Comparison of ENCODE assay signal across 9 mouse cellular contexts in genomic region chr7:44462218-44463055, GRCm38 (mm10). TPM values are rescaled to one million over a fixed set of nuclear protein-coding genes. Genes with fewer than 3 reads are reported as not detected.
DNase-seq lines count a peak whose midpoint lies in the region; ATAC-seq and TF ChIP-seq lines count a peak whose summit lies in the region.
"Had no signal": no experiment of that assay in that cellular context is flagged by ENCODE, and none has a peak within 500 bp of the region (broad histone marks: within the 10 kb centered on the region; RNA-seq: fewer than 3 reads in every experiment).

No protein-coding gene starts in this region.

- TF ChIP-seq EP300 in lung, postnatal 0 days (IDR thresholded peaks at IDR 0.05) = no peak
- TF ChIP-seq EP300 in liver, postnatal 0 days (IDR thresholded peaks at IDR 0.05; ENCODE audit: low read depth) = no peak

- 20% methylated on average over 55 of the region's 77 CpGs for WGBS in lung, postnatal 0 days
- 8% methylated on average over 72 of the region's 77 CpGs for WGBS in intestine, postnatal 0 days
- WGBS in liver, postnatal 0 days (ENCODE audit: insufficient replicate concordance) = 6% methylated on average over 60 of the region's 77 CpGs

- peaks cover 34% of the 10 kb centered on the region for H3K27me3 ChIP-seq in lung, postnatal 0 days (replicated peaks; ENCODE audit: insufficient read depth, low read length)
- peaks cover 49% of the 10 kb centered on the region for H3K27me3 ChIP-seq in intestine, postnatal 0 days (replicated peaks; ENCODE audit: control insufficient read depth, insufficient read depth, low read length)
- peaks cover 49% of the 10 kb centered on the region for H3K27me3 ChIP-seq in liver, postnatal 0 days (ENCODE audit: insufficient read depth, low read length)

- no peaks in the 10 kb centered on the region for H3K4me1 ChIP-seq in lung, postnatal 0 days (ENCODE audit: insufficient read depth, low read depth, low read length)
- H3K4me1 ChIP-seq in intestine, postnatal 0 days (replicated peaks; ENCODE audit: control insufficient read depth, insufficient read depth, low read length) = no peaks in the 10 kb centered on the region
- peaks cover 18% of the 10 kb centered on the region for H3K4me1 ChIP-seq in liver, postnatal 0 days (ENCODE audit: insufficient read depth)

- no peaks in the 10 kb centered on the region for H3K36me3 ChIP-seq in lung, postnatal 0 days (ENCODE audit: insufficient read depth, low read length)
- no peaks in the 10 kb centered on the region for H3K36me3 ChIP-seq in intestine, postnatal 0 days (ENCODE audit: control insufficient read depth, insufficient read depth)
- H3K36me3 ChIP-seq in liver, postnatal 0 days (replicated peaks; ENCODE audit: insufficient read depth, low read length) = no peaks in the 10 kb centered on the region

- no peak for ATAC-seq in lung, postnatal 0 days
- ATAC-seq in intestine, postnatal 0 days = no peak
- ATAC-seq in liver, postnatal 0 days = no peak

- peak; percentile 53 for TF ChIP-seq CTCF in lung, postnatal 0 days (IDR thresholded peaks at IDR 0.05)
- peak; percentile 61 for TF ChIP-seq CTCF in intestine, postnatal 0 days (IDR thresholded peaks at IDR 0.05; ENCODE audit: low read depth)
- peak; percentile 53 for TF ChIP-seq CTCF in liver, postnatal 0 days (IDR thresholded peaks at IDR 0.05; ENCODE audit: low read depth)

- H3K27ac ChIP-seq in lung, postnatal 0 days (ENCODE audit: low read length) = no peak overlapping the region
- no peak overlapping the region for H3K27ac ChIP-seq in intestine, postnatal 0 days (ENCODE audit: low read depth, low read length)
- no peak overlapping the region for H3K27ac ChIP-seq in liver, postnatal 0 days (ENCODE audit: low read depth)

- peak; percentile 74 for DNase-seq in adrenal gland, postnatal 14 days
- DNase-seq in adrenal gland, adult 18-20 months (ENCODE audit: low spot score in 2 of 2) = no peak
- DNase-seq in lung, postnatal 0 days (ENCODE audit: low spot score) = no peak
- no peak for DNase-seq in lung, postnatal 25 days (ENCODE audit: low spot score)
- peak; percentile 51 for DNase-seq in embryo, embryonic 11.5 days (ENCODE audit: low read depth, low spot score)
- DNase-seq in liver, postnatal 0 days = peak; percentile 75
- DNase-seq in ovary, postnatal 10 days (ENCODE audit: low spot score) = no peak

- H3K4me3 ChIP-seq in lung, postnatal 0 days (ENCODE audit: low read depth, low read length) = no peak overlapping the region
- H3K4me3 ChIP-seq in intestine, postnatal 0 days (ENCODE audit: low read depth, low read length) = peak overlapping the region; percentile 16; the same call in 1 of the 2 replicates
- no peak overlapping the region for H3K4me3 ChIP-seq in liver, postnatal 0 days (ENCODE audit: low read depth, low read length)

- no peak overlapping the region for H3K4me2 ChIP-seq in lung, postnatal 0 days (replicated peaks; ENCODE audit: low read depth, low read length)
- peak overlapping the region; percentile 38 for H3K4me2 ChIP-seq in intestine, postnatal 0 days (replicated peaks; ENCODE audit: low read depth)
- H3K4me2 ChIP-seq in liver, postnatal 0 days (ENCODE audit: low read depth, low read length) = no peak overlapping the region

- H3K9ac ChIP-seq in lung, postnatal 0 days (replicated peaks; ENCODE audit: low read depth) = no peak overlapping the region
- H3K9ac ChIP-seq in intestine, postnatal 0 days (ENCODE audit: low read depth, low read length) = no peak overlapping the region
- no peak overlapping the region for H3K9ac ChIP-seq in liver, postnatal 0 days (replicated peaks)

- no peaks in the 10 kb centered on the region for H3K9me3 ChIP-seq in lung, postnatal 0 days (ENCODE audit: low read length)
- no peaks in the 10 kb centered on the region for H3K9me3 ChIP-seq in intestine, postnatal 0 days (ENCODE audit: control insufficient read depth)
- no peaks in the 10 kb centered on the region for H3K9me3 ChIP-seq in liver, postnatal 0 days (ENCODE audit: low read length)

RNA-seq across cellular contexts. Expression of gene Aspdh, which starts 2.8 kb away (rescaled TPM):
- 0.75 and 13.0 TPM in 2 replicates for total RNA-seq in adrenal gland, postnatal 14 days (2021)
- total RNA-seq in adrenal gland, adult 18-20 months (2021) = not detected
- polyA plus RNA-seq in lung, postnatal 0 days (2015; fragmentation: Nextera tagmentation; extraction: Ambion mirVana) = not detected in 2 replicates
- 1.5 and 1.7 TPM in 2 replicates for polyA plus RNA-seq in intestine, postnatal 0 days (2015; fragmentation: Nextera tagmentation; extraction: Ambion mirVana)
- 38.9 and 44.3 TPM in 2 replicates for polyA plus RNA-seq in liver, postnatal 0 days (2015; fragmentation: Nextera tagmentation; extraction: Ambion mirVana)
- polyA plus RNA-seq: spleen, adult 2 months had no signal

RNA-seq across cellular contexts. Expression of gene Josd2, which starts 5.3 kb away (rescaled TPM):
- 45.9 and 51.2 TPM in 2 replicates for total RNA-seq in adrenal gland, postnatal 14 days (2021)
- 10 to 100 TPM; 40.0 to 42.6 TPM for total RNA-seq in adrenal gland, adult 18-20 months (2021)
- polyA plus RNA-seq in lung, postnatal 0 days (2015; fragmentation: Nextera tagmentation; extraction: Ambion mirVana) = 93.7 and 110 TPM in 2 replicates
- polyA plus RNA-seq in intestine, postnatal 0 days (2015; fragmentation: Nextera tagmentation; extraction: Ambion mirVana) = 28.6 and 30.3 TPM in 2 replicates
- polyA plus RNA-seq in liver, postnatal 0 days (2015; fragmentation: Nextera tagmentation; extraction: Ambion mirVana) = 59.7 and 63.1 TPM in 2 replicates

RNA-seq across cellular contexts. Expression of gene Lrrc4b, which starts 33.6 kb away (rescaled TPM):
- total RNA-seq in adrenal gland, postnatal 14 days (2021) = 6.1 and 7.7 TPM in 2 replicates
- total RNA-seq in adrenal gland, adult 18-20 months (2021) = 1 to 10 TPM; 5.0 to 7.3 TPM
- 0.51 and 0.76 TPM in 2 replicates for polyA plus RNA-seq in lung, postnatal 0 days (2015; fragmentation: Nextera tagmentation; extraction: Ambion mirVana)
- polyA plus RNA-seq in intestine, postnatal 0 days (2015; fragmentation: Nextera tagmentation; extraction: Ambion mirVana) = 0.35 and 0.54 TPM in 2 replicates
- polyA plus RNA-seq in liver, postnatal 0 days (2015; fragmentation: Nextera tagmentation; extraction: Ambion mirVana) = not detected in 2 replicates

RNA-seq across cellular contexts. Expression of gene Emc10, which starts 33.9 kb away (rescaled TPM):
- total RNA-seq in adrenal gland, postnatal 14 days (2021) = 81.5 and 85.9 TPM in 2 replicates
- 100 to 1,000 TPM in 1 of 2 experiments, 10 to 100 TPM in 1; 95.4 to 101 TPM for total RNA-seq in adrenal gland, adult 18-20 months (2021)
- 59.3 and 69.2 TPM in 2 replicates for polyA plus RNA-seq in lung, postnatal 0 days (2015; fragmentation: Nextera tagmentation; extraction: Ambion mirVana)
- 68.6 and 74.8 TPM in 2 replicates for polyA plus RNA-seq in intestine, postnatal 0 days (2015; fragmentation: Nextera tagmentation; extraction: Ambion mirVana)
- polyA plus RNA-seq in liver, postnatal 0 days (2015; fragmentation: Nextera tagmentation; extraction: Ambion mirVana) = 32.4 and 35.9 TPM in 2 replicates

RNA-seq across cellular contexts. Expression of gene Fam71e1, which starts 33.9 kb away (rescaled TPM):
- total RNA-seq in adrenal gland, postnatal 14 days (2021) = 7.8 and 10.9 TPM in 2 replicates
- 1 to 10 TPM; 5.6 to 8.9 TPM for total RNA-seq in adrenal gland, adult 18-20 months (2021)
- polyA plus RNA-seq in lung, postnatal 0 days (2015; fragmentation: Nextera tagmentation; extraction: Ambion mirVana) = 11.4 and 12.0 TPM in 2 replicates
- 4.4 and 5.2 TPM in 2 replicates for polyA plus RNA-seq in intestine, postnatal 0 days (2015; fragmentation: Nextera tagmentation; extraction: Ambion mirVana)
- polyA plus RNA-seq in liver, postnatal 0 days (2015; fragmentation: Nextera tagmentation; extraction: Ambion mirVana) = 3.3 and 4.1 TPM in 2 replicates

Comparison
In these comparisons a context has a peak if more than half of its experiments do, and no peak if none do; other contexts are left out.
1. DNase-seq: peak in adrenal gland, postnatal 14 days (single experiment), embryo, embryonic 11.5 days (single experiment) and liver, postnatal 0 days (single experiment); none in adrenal gland, adult 18-20 months (0 of 2), lung, postnatal 0 days (single experiment), lung, postnatal 25 days (single experiment) and ovary, postnatal 10 days (single experiment).
2. RNA of gene Aspdh, which starts 2.8 kb away (polyA plus RNA-seq): 38.9 to 44.3 TPM in liver, postnatal 0 days; 1.5 to 1.7 TPM in intestine, postnatal 0 days and not detected in lung, postnatal 0 days; every median in the first group is over 10 times any median in the second.
3. Peak in every context shown above with its lines, with median percentiles within 50 percentile points of each other: CTCF ChIP-seq.